Comparison of ENCODE assay signal across 8 mouse cellular contexts in genomic region chr15:98832161-98833058, GRCm38 (mm10). TPM values are rescaled to one million over a fixed set of nuclear protein-coding genes. Genes with fewer than 3 reads are reported as not detected.
DNase-seq lines count a peak whose midpoint lies in the region; ATAC-seq lines count a peak whose summit lies in the region.

No protein-coding gene starts in this region.

- peaks cover 34% of the 10 kb centered on the region for H3K4me1 ChIP-seq in kidney, embryonic 15.5 days
- peaks cover 6% of the 10 kb centered on the region for H3K4me1 ChIP-seq in hindbrain, embryonic 16.5 days (ENCODE audit: control insufficient read depth, insufficient read depth, low read depth, low read length)
- H3K4me1 ChIP-seq in midbrain, embryonic 11.5 days (ENCODE audit: control insufficient read depth, insufficient read depth, low read length): peaks cover 3% of the 10 kb centered on the region

- no peak for ATAC-seq in kidney, embryonic 15.5 days (replicated peaks; ENCODE audit: low FRiP score)
- ATAC-seq in hindbrain, embryonic 16.5 days: no peak
- no peak for ATAC-seq in midbrain, embryonic 11.5 days (ENCODE audit: low FRiP score)

- peak overlapping the region; percentile 68; the same call in 1 of the 2 replicates for H3K4me3 ChIP-seq in kidney, embryonic 15.5 days (replicated peaks)
- H3K4me3 ChIP-seq in hindbrain, embryonic 16.5 days (ENCODE audit: low read length): no peak overlapping the region
- H3K4me3 ChIP-seq in midbrain, embryonic 11.5 days (ENCODE audit: low read depth, low read length): no peak overlapping the region

- no peak for DNase-seq in kidney, adult 11 months
- peak; percentile 49 for DNase-seq in NIH3T3 (ENCODE audit: low read depth)
- DNase-seq in midbrain, embryonic 11.5 days (ENCODE audit: low spot score, missing footprints): no peak
- peak; percentile 83 for DNase-seq in thymus, postnatal 14 days
- no peak for DNase-seq in gastrocnemius, adult 18-20 months (ENCODE audit: low spot score)
- DNase-seq in adrenal gland, postnatal 36 days: no peak

- H3K27ac ChIP-seq in kidney, embryonic 15.5 days: peak overlapping the region; percentile 94
- H3K27ac ChIP-seq in hindbrain, embryonic 16.5 days (ENCODE audit: low read depth, low read length): no peak overlapping the region
- H3K27ac ChIP-seq in midbrain, embryonic 11.5 days (ENCODE audit: low read depth, low read length): no peak overlapping the region

- H3K27me3 ChIP-seq in kidney, embryonic 15.5 days: no peaks in the 10 kb centered on the region
- H3K27me3 ChIP-seq in hindbrain, embryonic 16.5 days (replicated peaks; ENCODE audit: control insufficient read depth, insufficient read depth, low read length): no peaks in the 10 kb centered on the region
- no peaks in the 10 kb centered on the region for H3K27me3 ChIP-seq in midbrain, embryonic 11.5 days (ENCODE audit: control insufficient read depth, insufficient read depth, low read length)

- H3K36me3 ChIP-seq in kidney, embryonic 15.5 days: peaks cover 59% of the 10 kb centered on the region
- H3K36me3 ChIP-seq in hindbrain, embryonic 16.5 days (ENCODE audit: control insufficient read depth, insufficient read depth, low read length): peaks cover 39% of the 10 kb centered on the region
- H3K36me3 ChIP-seq in midbrain, embryonic 11.5 days (ENCODE audit: control insufficient read depth, insufficient read depth, low read length): peaks cover 27% of the 10 kb centered on the region

- no peaks in the 10 kb centered on the region for H3K9me3 ChIP-seq in kidney, embryonic 15.5 days (replicated peaks)
- no peaks in the 10 kb centered on the region for H3K9me3 ChIP-seq in hindbrain, embryonic 16.5 days (ENCODE audit: control insufficient read depth, low read length)
- H3K9me3 ChIP-seq in midbrain, embryonic 11.5 days (ENCODE audit: control insufficient read depth, low read length): no peaks in the 10 kb centered on the region

- WGBS in kidney, embryonic 15.5 days: 50% methylated on average over 12 of the region's 12 CpGs
- 58% methylated on average over 12 of the region's 12 CpGs for WGBS in hindbrain, embryonic 16.5 days
- WGBS in midbrain, embryonic 11.5 days: 68% methylated on average over 12 of the region's 12 CpGs

- peak overlapping the region; percentile 63 for H3K4me2 ChIP-seq in kidney, embryonic 15.5 days
- H3K4me2 ChIP-seq in hindbrain, embryonic 16.5 days (ENCODE audit: low read length): peak overlapping the region; percentile 76; the same call in 1 of the 2 replicates
- H3K4me2 ChIP-seq in midbrain, embryonic 11.5 days: no peak overlapping the region

- H3K9ac ChIP-seq in kidney, embryonic 15.5 days: 0 out of 2 replicates have a peak overlapping the region, but pooled peaks have one; percentile 81
- no peak overlapping the region for H3K9ac ChIP-seq in hindbrain, embryonic 16.5 days (ENCODE audit: low read depth, low read length)
- peak overlapping the region; percentile 32; the same call in 1 of the 2 replicates for H3K9ac ChIP-seq in midbrain, embryonic 11.5 days (ENCODE audit: low read length)

RNA-seq across cellular contexts. Expression of gene Prkag1, which starts 1.1 kb away (rescaled TPM):
- polyA plus RNA-seq in kidney, embryonic 15.5 days (2015; fragmentation: Nextera tagmentation; extraction: Ambion mirVana): 98.5 and 100 TPM in 2 replicates
- polyA plus RNA-seq in hindbrain, embryonic 16.5 days (2015; fragmentation: Nextera tagmentation; extraction: Ambion mirVana): 72.5 and 74.4 TPM in 2 replicates
- 69.7 and 81.4 TPM in 2 replicates for polyA plus RNA-seq in midbrain, embryonic 11.5 days (2014; fragmentation: Nextera tagmentation; extraction: Ambion mirVana)
- total RNA-seq in gastrocnemius, adult 18-20 months (2021): 10 to 100 TPM; 48.1 to 49.6 TPM
- 10 to 100 TPM; 68.3 to 87.0 TPM for total RNA-seq in adrenal gland, postnatal 36 days (2021)

RNA-seq across cellular contexts. Expression of gene Ddn, which starts 23.1 kb away (rescaled TPM):
- polyA plus RNA-seq in kidney, embryonic 15.5 days (2015; fragmentation: Nextera tagmentation; extraction: Ambion mirVana): 2.9 and 3.2 TPM in 2 replicates
- polyA plus RNA-seq in hindbrain, embryonic 16.5 days (2015; fragmentation: Nextera tagmentation; extraction: Ambion mirVana): 0.30 and 0.31 TPM in 2 replicates
- 0.48 and 0.74 TPM in 2 replicates for polyA plus RNA-seq in midbrain, embryonic 11.5 days (2014; fragmentation: Nextera tagmentation; extraction: Ambion mirVana)
- under 1 TPM; 0.36 to 0.57 TPM for total RNA-seq in gastrocnemius, adult 18-20 months (2021)
- under 1 TPM; 0.10 to 0.30 TPM for total RNA-seq in adrenal gland, postnatal 36 days (2021)

RNA-seq across cellular contexts. Expression of gene Kmt2d, which starts 38.6 kb away (rescaled TPM):
- polyA plus RNA-seq in kidney, embryonic 15.5 days (2015; fragmentation: Nextera tagmentation; extraction: Ambion mirVana): 12.3 and 13.3 TPM in 2 replicates
- polyA plus RNA-seq in hindbrain, embryonic 16.5 days (2015; fragmentation: Nextera tagmentation; extraction: Ambion mirVana): 8.8 and 9.3 TPM in 2 replicates
- 13.2 and 13.3 TPM in 2 replicates for polyA plus RNA-seq in midbrain, embryonic 11.5 days (2014; fragmentation: Nextera tagmentation; extraction: Ambion mirVana)
- total RNA-seq in gastrocnemius, adult 18-20 months (2021): 10 to 100 TPM; 43.2 to 50.1 TPM
- total RNA-seq in adrenal gland, postnatal 36 days (2021): 10 to 100 TPM; 52.1 to 79.5 TPM

RNA-seq across cellular contexts. Expression of gene Wnt1, which starts 42.8 kb away (rescaled TPM):
- 0.06 TPM in 1 of 2 replicates, not detected in the other for polyA plus RNA-seq in kidney, embryonic 15.5 days (2015; fragmentation: Nextera tagmentation; extraction: Ambion mirVana)
- polyA plus RNA-seq in hindbrain, embryonic 16.5 days (2015; fragmentation: Nextera tagmentation; extraction: Ambion mirVana): 1.2 and 2.3 TPM in 2 replicates
- polyA plus RNA-seq in midbrain, embryonic 11.5 days (2014; fragmentation: Nextera tagmentation; extraction: Ambion mirVana): 11.6 and 14.0 TPM in 2 replicates
- total RNA-seq in gastrocnemius, adult 18-20 months (2021): not detected
- total RNA-seq in adrenal gland, postnatal 36 days (2021): not detected

RNA-seq across cellular contexts. Expression of gene Wnt10b, which starts 54.5 kb away (rescaled TPM):
- polyA plus RNA-seq in kidney, embryonic 15.5 days (2015; fragmentation: Nextera tagmentation; extraction: Ambion mirVana): 0.12 and 0.31 TPM in 2 replicates
- 0.06 TPM in 1 of 2 replicates, not detected in the other for polyA plus RNA-seq in hindbrain, embryonic 16.5 days (2015; fragmentation: Nextera tagmentation; extraction: Ambion mirVana)
- 0.30 and 0.40 TPM in 2 replicates for polyA plus RNA-seq in midbrain, embryonic 11.5 days (2014; fragmentation: Nextera tagmentation; extraction: Ambion mirVana)
- total RNA-seq in gastrocnemius, adult 18-20 months (2021): 1 to 10 TPM in 1 of 2 experiments, under 1 TPM in 1; 0.57 to 1.4 TPM
- 1 to 10 TPM; 1.1 to 1.3 TPM for total RNA-seq in adrenal gland, postnatal 36 days (2021)

Comparison
In these comparisons a context has a peak if more than half of its experiments do, and no peak if none do; other contexts are left out.
1. DNase-seq: peak in NIH3T3 (single experiment) and thymus, postnatal 14 days (single experiment); none in kidney, adult 11 months (single experiment), midbrain, embryonic 11.5 days (single experiment), gastrocnemius, adult 18-20 months (single experiment) and adrenal gland, postnatal 36 days (0 of 2).